Mouse (Mus musculus) splenic B cell, adult 2 months (primary cell): ENCODE results near the gene Pde4d.

ENCODE experiments used
- DNase-seq: peaks from one replicate; pipeline ENCODE4 v3.0.0-alpha.2; 2011; ENCODE audit warnings: low read depth, low spot score
- H3K27me3 ChIP-seq: 2 replicates; pipeline ENCODE4 v1.6.1; 2012; ENCODE audit warnings: mild to moderate bottlenecking, low read length, moderate library complexity, mixed read lengths; ENCODE audit not compliant: control insufficient read depth, poor library complexity, insufficient read depth, severe bottlenecking
- H3K36me3 ChIP-seq: 2 replicates; pipeline ENCODE4 v1.6.1; 2012; ENCODE audit warnings: mild to moderate bottlenecking, low read length, moderate library complexity, mixed read lengths; ENCODE audit not compliant: control insufficient read depth, poor library complexity, insufficient read depth, severe bottlenecking

Pde4d gene

GRCm38 (mm10) chr13:109261642-109262220, 812.0 kb downstream of the Pde4d start:
- Histone ChIP-seq H3K36me3 (no peaks in the 10 kb centered on the region), H3K27me3 (no peaks in the 10 kb centered on the region)
- peak; percentile 36 for DNase-seq

GRCm38 (mm10) chr13:109262501-109262900, 812.8 kb downstream of the Pde4d start:
- DNase-seq, result no peak
- Histone ChIP-seq H3K27me3 (no peaks in the 10 kb centered on the region), H3K36me3 (no peaks in the 10 kb centered on the region)

GRCm38 (mm10) chr13:109263833-109264232, 814.1 kb downstream of the Pde4d start:
- DNase-seq, result no peak
- Histone ChIP-seq H3K27me3 (no peaks in the 10 kb centered on the region), H3K36me3 (no peaks in the 10 kb centered on the region)

GRCm38 (mm10) chr13:109268253-109268652, 818.5 kb downstream of the Pde4d start:
- Histone ChIP-seq H3K36me3 (no peaks in the 10 kb centered on the region), H3K27me3 (no peaks in the 10 kb centered on the region)
- no peak for DNase-seq

GRCm38 (mm10) chr13:109268659-109269322, 819.0 kb downstream of the Pde4d start:
- H3K36me3 ChIP-seq, result no peaks in the 10 kb centered on the region
- H3K27me3 ChIP-seq, result no peaks in the 10 kb centered on the region
- DNase-seq, result no peak

- no peak for DNase-seq
- no peaks in the 10 kb centered on the region for H3K36me3 ChIP-seq
- H3K27me3 ChIP-seq, result no peaks in the 10 kb centered on the region
These were observed 825.1 kb downstream of the Pde4d start for GRCm38 (mm10) chr13:109274869-109275268.

- H3K36me3 ChIP-seq, result no peaks in the 10 kb centered on the region
- no peak for DNase-seq
- no peaks in the 10 kb centered on the region for H3K27me3 ChIP-seq
These were observed 828.0 kb downstream of the Pde4d start for GRCm38 (mm10) chr13:109277792-109278191.

GRCm38 (mm10) chr13:109278504-109278912, 828.8 kb downstream of the Pde4d start:
- H3K27me3 ChIP-seq, result no peaks in the 10 kb centered on the region
- H3K36me3 ChIP-seq, result no peaks in the 10 kb centered on the region
- no peak for DNase-seq

- DNase-seq, result no peak
- H3K36me3 ChIP-seq, result no peaks in the 10 kb centered on the region
- no peaks in the 10 kb centered on the region for H3K27me3 ChIP-seq
These were observed 829.5 kb downstream of the Pde4d start for GRCm38 (mm10) chr13:109279211-109279610.

GRCm38 (mm10) chr13:109280433-109280832, 830.7 kb downstream of the Pde4d start:
- no peak for DNase-seq
- no peaks in the 10 kb centered on the region for H3K27me3 ChIP-seq
- H3K36me3 ChIP-seq, result no peaks in the 10 kb centered on the region

- no peak for DNase-seq
- Histone ChIP-seq H3K36me3 (no peaks in the 10 kb centered on the region), H3K27me3 (no peaks in the 10 kb centered on the region)
These were observed 837.7 kb downstream of the Pde4d start for GRCm38 (mm10) chr13:109287465-109287864.

- DNase-seq, result no peak
- no peaks in the 10 kb centered on the region for H3K36me3 ChIP-seq
- no peaks in the 10 kb centered on the region for H3K27me3 ChIP-seq
These were observed 841.2 kb downstream of the Pde4d start for GRCm38 (mm10) chr13:109290922-109291321.

- DNase-seq, result no peak
- Histone ChIP-seq H3K36me3 (no peaks in the 10 kb centered on the region), H3K27me3 (no peaks in the 10 kb centered on the region)
These were observed 843.3 kb downstream of the Pde4d start for GRCm38 (mm10) chr13:109293011-109293410.

- no peaks in the 10 kb centered on the region for H3K36me3 ChIP-seq
- H3K27me3 ChIP-seq, result no peaks in the 10 kb centered on the region
- DNase-seq, result no peak
These were observed 846.7 kb downstream of the Pde4d start for GRCm38 (mm10) chr13:109296347-109297037.

GRCm38 (mm10) chr13:109298852-109299251, 849.1 kb downstream of the Pde4d start:
- no peaks in the 10 kb centered on the region for H3K36me3 ChIP-seq
- DNase-seq, result peak; percentile 45
- H3K27me3 ChIP-seq, result no peaks in the 10 kb centered on the region
